ENCODE assay signal across 7 mouse cellular contexts in the genomic region with DNA sequence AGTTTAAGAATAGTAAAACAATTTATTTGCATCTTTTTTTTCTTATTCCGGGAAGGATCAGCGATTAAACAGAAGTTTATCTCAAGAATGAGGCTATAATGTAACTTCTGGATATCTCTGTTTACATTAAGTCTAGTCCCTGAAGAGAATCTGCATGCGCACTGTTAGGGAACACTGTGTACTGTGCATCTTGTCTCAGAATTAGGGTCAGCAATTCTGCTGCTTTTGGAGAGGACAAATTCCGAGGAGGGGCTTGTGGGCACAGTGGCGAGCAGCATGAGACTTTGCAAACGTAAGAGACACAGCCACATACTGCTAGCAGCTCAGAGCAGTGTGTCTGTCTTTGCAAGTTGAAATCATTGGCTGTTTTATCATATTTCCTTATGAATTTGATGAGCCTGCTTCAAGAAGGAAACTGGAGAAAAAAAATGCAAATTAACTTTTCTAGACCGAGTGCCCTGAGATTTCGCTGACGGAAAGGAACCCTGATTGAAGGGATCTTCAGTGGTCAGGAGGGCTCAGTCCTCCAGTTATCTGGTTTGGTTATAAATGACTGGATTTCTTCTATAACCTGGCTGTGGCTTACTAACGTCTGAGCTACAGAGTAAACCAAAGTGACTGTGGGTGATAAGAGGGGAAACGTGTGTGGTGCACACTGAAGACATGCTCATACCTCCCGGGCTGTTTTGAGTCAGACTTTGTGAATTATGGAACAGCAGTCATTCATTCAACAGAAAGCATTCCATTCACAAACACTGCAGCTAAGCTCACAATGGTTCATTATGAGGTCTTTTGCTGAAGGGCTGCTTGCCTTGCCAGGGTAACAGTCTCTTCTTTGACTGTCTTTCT.
DNase-seq lines count a peak whose midpoint lies in the region; ATAC-seq and TF ChIP-seq lines count a peak whose summit lies in the region.

No protein-coding gene starts in this region.

- ATAC-seq in hindbrain, postnatal 0 days: peak; percentile 16; the same call in 1 of the 2 replicates
- peak; percentile 35; the same call in 1 of the 2 replicates for ATAC-seq in midbrain, embryonic 13.5 days

- no peak for TF ChIP-seq CTCF in hindbrain, postnatal 0 days (IDR thresholded peaks at IDR 0.05; ENCODE audit: low read depth)

- H3K4me3 ChIP-seq in embryonic facial prominence, embryonic 10.5 days: peak overlapping the region; percentile 58
- peak overlapping the region; percentile 39 for H3K4me3 ChIP-seq in hindbrain, postnatal 0 days (ENCODE audit: low read length)
- H3K4me3 ChIP-seq in midbrain, embryonic 13.5 days (replicated peaks): peak overlapping the region; percentile 52

- WGBS in embryonic facial prominence, embryonic 10.5 days: 44% methylated on average over 12 of the region's 12 CpGs
- 33% methylated on average over 12 of the region's 12 CpGs for WGBS in hindbrain, postnatal 0 days
- 40% methylated on average over 12 of the region's 12 CpGs for WGBS in midbrain, embryonic 13.5 days

- H3K27ac ChIP-seq in embryonic facial prominence, embryonic 10.5 days (replicated peaks): peak overlapping the region; percentile 82
- H3K27ac ChIP-seq in hindbrain, postnatal 0 days: no peak overlapping the region
- H3K27ac ChIP-seq in midbrain, embryonic 13.5 days: no peak overlapping the region

- peaks cover 25% of the 10 kb centered on the region for H3K4me1 ChIP-seq in embryonic facial prominence, embryonic 10.5 days
- no peaks in the 10 kb centered on the region for H3K4me1 ChIP-seq in hindbrain, postnatal 0 days (ENCODE audit: insufficient read depth, low read length)
- peaks cover 14% of the 10 kb centered on the region for H3K4me1 ChIP-seq in midbrain, embryonic 13.5 days (replicated peaks)

- H3K36me3 ChIP-seq in embryonic facial prominence, embryonic 10.5 days (replicated peaks): no peaks in the 10 kb centered on the region
- H3K36me3 ChIP-seq in hindbrain, postnatal 0 days (ENCODE audit: insufficient read depth, low read length): no peaks in the 10 kb centered on the region
- H3K36me3 ChIP-seq in midbrain, embryonic 13.5 days: no peaks in the 10 kb centered on the region

- H3K27me3 ChIP-seq in embryonic facial prominence, embryonic 10.5 days (replicated peaks; ENCODE audit: low read depth, poor library complexity, severe bottlenecking): peaks cover 38% of the 10 kb centered on the region
- H3K27me3 ChIP-seq in hindbrain, postnatal 0 days (ENCODE audit: insufficient read depth, low read length): no peaks in the 10 kb centered on the region
- H3K27me3 ChIP-seq in midbrain, embryonic 13.5 days: peaks cover 26% of the 10 kb centered on the region

- H3K4me2 ChIP-seq in hindbrain, postnatal 0 days (ENCODE audit: low read depth, low read length): peak overlapping the region; percentile 64
- H3K4me2 ChIP-seq in midbrain, embryonic 13.5 days (replicated peaks): peak overlapping the region; percentile 60

- H3K9me3 ChIP-seq in embryonic facial prominence, embryonic 10.5 days: no peaks in the 10 kb centered on the region
- no peaks in the 10 kb centered on the region for H3K9me3 ChIP-seq in hindbrain, postnatal 0 days (ENCODE audit: low read length)
- no peaks in the 10 kb centered on the region for H3K9me3 ChIP-seq in midbrain, embryonic 13.5 days

- H3K9ac ChIP-seq in hindbrain, postnatal 0 days (replicated peaks; ENCODE audit: low read length): no peak overlapping the region
- no peak overlapping the region for H3K9ac ChIP-seq in midbrain, embryonic 13.5 days (replicated peaks)

- DNase-seq in Muller cell, postnatal 12 days (ENCODE audit: inconsistent ontology term): peak; percentile 67
- no peak for DNase-seq in embryonic facial prominence, embryonic 10.5 days (ENCODE audit: low spot score)
- DNase-seq in hindbrain, postnatal 0 days (ENCODE audit: low spot score): peak; percentile 28
- DNase-seq in left cerebral cortex, postnatal 4 days: no peak
- DNase-seq in kidney, adult 18-20 months: no peak
- DNase-seq in layer of hippocampus, adult 9-10 months (ENCODE audit: low spot score): no peak

- intact Hi-C loops in left cerebral cortex, postnatal 4 days (cut with DNase I): loop anchor here (2.0 to 10.0 kb wide), 3 partner anchors 304 to 536 kb away; no protein-coding TSS in a partner anchor

Comparison
In these comparisons a context has a peak if more than half of its experiments do, and no peak if none do; other contexts are left out.
1. DNase-seq: peak in Muller cell, postnatal 12 days (single experiment) and hindbrain, postnatal 0 days (single experiment); none in embryonic facial prominence, embryonic 10.5 days (single experiment), left cerebral cortex, postnatal 4 days (single experiment), kidney, adult 18-20 months (single experiment) and layer of hippocampus, adult 9-10 months (single experiment).
2. Peak in every context shown above with its lines, with median percentiles within 50 percentile points of each other: H3K4me3 ChIP-seq.